ENCODE assay signal across 10 mouse cellular contexts in the genomic region with DNA sequence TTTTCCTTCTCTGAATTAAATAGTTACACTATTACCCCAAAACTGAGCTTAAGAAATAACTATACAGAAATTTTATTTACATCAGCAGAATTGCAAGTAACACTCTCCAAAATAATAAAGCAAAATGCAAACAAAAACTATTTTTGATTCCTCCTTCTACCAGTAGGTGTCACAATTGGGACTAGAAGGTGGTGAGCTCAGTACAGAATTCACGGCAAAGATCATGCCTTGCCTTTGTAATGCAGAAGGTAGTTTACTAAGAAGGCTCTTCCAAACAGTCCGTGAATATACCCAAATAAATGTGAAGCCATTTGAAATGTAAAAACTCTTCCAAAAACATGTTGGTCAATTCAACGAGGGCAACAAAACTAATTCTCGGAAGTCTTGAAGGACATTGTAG.
DNase-seq lines count a peak whose midpoint lies in the region; ATAC-seq and TF ChIP-seq lines count a peak whose summit lies in the region.
"Had no signal": no experiment of that assay in that cellular context is flagged by ENCODE, and none has a peak within 500 bp of the region (broad histone marks: within the 10 kb centered on the region; RNA-seq: fewer than 3 reads in every experiment).

No protein-coding gene starts in this region.

- ATAC-seq in kidney, postnatal 0 days (replicated peaks; ENCODE audit: low FRiP score, low read depth): no peak
- ATAC-seq in kidney, embryonic 15.5 days (replicated peaks; ENCODE audit: low FRiP score): no peak
- ATAC-seq in forebrain, postnatal 0 days: peak; percentile 60; the same call in 1 of the 2 replicates
- ATAC-seq in monocyte, adult 5-6 weeks (replicated peaks; ENCODE audit: insufficient number of reproducible peaks, low FRiP score, low TSS enrichment, poor library complexity, severe bottlenecking): no peak
- no peak for ATAC-seq in kidney, embryonic 16.5 days (ENCODE audit: low FRiP score, low TSS enrichment)

- H3K4me1 ChIP-seq in kidney, postnatal 0 days (replicated peaks; ENCODE audit: insufficient read depth, low read length): no peaks in the 10 kb centered on the region
- no peaks in the 10 kb centered on the region for H3K4me1 ChIP-seq in kidney, embryonic 15.5 days
- H3K4me1 ChIP-seq in forebrain, postnatal 0 days (ENCODE audit: insufficient read depth): no peaks in the 10 kb centered on the region
- H3K4me1 ChIP-seq in kidney, embryonic 16.5 days (ENCODE audit: insufficient read depth, low read length): no peaks in the 10 kb centered on the region
- H3K4me1 ChIP-seq: stomach, embryonic 15.5 days had no signal

- no peaks in the 10 kb centered on the region for H3K9me3 ChIP-seq in kidney, postnatal 0 days (replicated peaks; ENCODE audit: low read length)
- H3K9me3 ChIP-seq in kidney, embryonic 15.5 days (replicated peaks): no peaks in the 10 kb centered on the region
- H3K9me3 ChIP-seq in forebrain, postnatal 0 days (ENCODE audit: low read length): no peaks in the 10 kb centered on the region
- no peaks in the 10 kb centered on the region for H3K9me3 ChIP-seq in kidney, embryonic 16.5 days (ENCODE audit: low read length)
- H3K9me3 ChIP-seq: stomach, embryonic 15.5 days had no signal

- H3K27ac ChIP-seq in kidney, postnatal 0 days: no peak overlapping the region
- no peak overlapping the region for H3K27ac ChIP-seq in kidney, embryonic 15.5 days
- H3K27ac ChIP-seq in forebrain, postnatal 0 days (ENCODE audit: low read depth, low read length): no peak overlapping the region
- no peak overlapping the region for H3K27ac ChIP-seq in kidney, embryonic 16.5 days (ENCODE audit: low read length)
- H3K27ac ChIP-seq: stomach, embryonic 15.5 days had no signal

- 37% methylated on average over 4 of the region's 4 CpGs for WGBS in kidney, postnatal 0 days
- WGBS in kidney, embryonic 15.5 days: 35% methylated on average over 4 of the region's 4 CpGs
- 25% methylated on average over 4 of the region's 4 CpGs for WGBS in forebrain, postnatal 0 days
- WGBS in kidney, embryonic 16.5 days: 35% methylated on average over 4 of the region's 4 CpGs

- DNase-seq in kidney, postnatal 0 days (ENCODE audit: low spot score): peak; percentile 69
- DNase-seq in ES-CJ7 (ENCODE audit: low read depth, low spot score): peak; percentile 55
- peak; percentile 33 for DNase-seq in adipocyte (ENCODE audit: low spot score)
- peak; percentile 67 for DNase-seq in forebrain, postnatal 0 days
- DNase-seq in ovary, adult 18-20 months (ENCODE audit: low spot score): no peak
- DNase-seq: heart, postnatal 14 days had no signal

- peak; percentile 80 for TF ChIP-seq CTCF in kidney, postnatal 0 days (IDR thresholded peaks at IDR 0.05; ENCODE audit: low read depth)
- TF ChIP-seq CTCF in forebrain, postnatal 0 days (IDR thresholded peaks at IDR 0.05; ENCODE audit: low read depth): peak; percentile 81

- no peak overlapping the region for H3K4me2 ChIP-seq in kidney, postnatal 0 days (ENCODE audit: low read length)
- H3K4me2 ChIP-seq in kidney, embryonic 15.5 days: no peak overlapping the region
- no peak overlapping the region for H3K4me2 ChIP-seq in forebrain, postnatal 0 days (ENCODE audit: low read depth)
- no peak overlapping the region for H3K4me2 ChIP-seq in kidney, embryonic 16.5 days (replicated peaks; ENCODE audit: low read depth, low read length)
- H3K4me2 ChIP-seq: stomach, embryonic 15.5 days had no signal

- no peak overlapping the region for H3K4me3 ChIP-seq in kidney, postnatal 0 days (replicated peaks; ENCODE audit: low read depth, low read length)
- no peak overlapping the region for H3K4me3 ChIP-seq in kidney, embryonic 15.5 days (replicated peaks)
- H3K4me3 ChIP-seq in forebrain, postnatal 0 days (ENCODE audit: low read depth, low read length): no peak overlapping the region
- H3K4me3 ChIP-seq in kidney, embryonic 16.5 days (ENCODE audit: low read length): no peak overlapping the region
- H3K4me3 ChIP-seq: stomach, embryonic 15.5 days had no signal

- no peaks in the 10 kb centered on the region for H3K27me3 ChIP-seq in kidney, postnatal 0 days (ENCODE audit: insufficient read depth, low read length)
- H3K27me3 ChIP-seq in kidney, embryonic 15.5 days: peaks cover 3% of the 10 kb centered on the region; the same call in 1 of the 2 replicates
- H3K27me3 ChIP-seq in forebrain, postnatal 0 days (ENCODE audit: insufficient read depth, low read length): peaks cover 8% of the 10 kb centered on the region; the same call in 1 of the 2 replicates
- H3K27me3 ChIP-seq in kidney, embryonic 16.5 days (ENCODE audit: insufficient read depth, low read length): 0 out of 2 replicates have a peak, but pooled peaks cover 2% of the 10 kb centered on the region
- H3K27me3 ChIP-seq: stomach, embryonic 15.5 days had no signal

- H3K9ac ChIP-seq in kidney, postnatal 0 days (ENCODE audit: low read depth, low read length): no peak overlapping the region
- H3K9ac ChIP-seq in kidney, embryonic 15.5 days: no peak overlapping the region
- no peak overlapping the region for H3K9ac ChIP-seq in forebrain, postnatal 0 days
- no peak overlapping the region for H3K9ac ChIP-seq in kidney, embryonic 16.5 days (replicated peaks; ENCODE audit: low read length)
- H3K9ac ChIP-seq: stomach, embryonic 15.5 days had no signal

- H3K36me3 ChIP-seq in kidney, postnatal 0 days (ENCODE audit: insufficient read depth, low read length): no peaks in the 10 kb centered on the region
- H3K36me3 ChIP-seq in kidney, embryonic 15.5 days: no peaks in the 10 kb centered on the region
- H3K36me3 ChIP-seq in forebrain, postnatal 0 days (ENCODE audit: insufficient read depth): no peaks in the 10 kb centered on the region
- H3K36me3 ChIP-seq in kidney, embryonic 16.5 days (ENCODE audit: insufficient read depth, low read length): no peaks in the 10 kb centered on the region
- H3K36me3 ChIP-seq: stomach, embryonic 15.5 days had no signal
